Mouse (Mus musculus) kidney, embryonic 16.5 days (tissue): ENCODE measurements at regions not wholly inside any gene's neighbourhood (a gene's known extent, or its start where the extent isn't known, plus 50 kb on each side); places are given as distances from the start of the nearest gene placed in this dataset.

ENCODE experiments used
- ATAC-seq: fragments of 200-750 bp; cut with Nextera tagmentation; 2 replicates; pipeline ENCODE4 v1.8.0; 2017; ENCODE audit warnings: moderate TSS enrichment; ENCODE audit not compliant: low FRiP score, low TSS enrichment
- H3K27ac ChIP-seq: fragments of 300-500 bp; sonication (generic); 2 replicates; pipeline ENCODE4 v1.5.1; 2014; ENCODE audit warnings: low read length
- H3K27me3 ChIP-seq: fragments of 300-500 bp; sonication (generic); 2 replicates; pipeline ENCODE4 v1.6.1; 2014; ENCODE audit warnings: low read length, control low read depth, mixed read lengths; ENCODE audit not compliant: insufficient read depth
- H3K36me3 ChIP-seq: fragments of 300-500 bp; sonication (generic); 2 replicates; pipeline ENCODE4 v1.6.1; 2014; ENCODE audit warnings: low read length, control low read depth, mixed read lengths; ENCODE audit not compliant: insufficient read depth
- H3K4me1 ChIP-seq: fragments of 300-500 bp; sonication (generic); 2 replicates; pipeline ENCODE4 v1.6.1; 2014; ENCODE audit warnings: low read length, control low read depth, mixed read lengths; ENCODE audit not compliant: insufficient read depth
- H3K4me2 ChIP-seq: fragments of 300-500 bp; sonication (generic); replicated peaks from 2 replicates; pipeline ENCODE4 v1.6.1; 2014; ENCODE audit warnings: low read depth, low read length
- H3K4me3 ChIP-seq: fragments of 300-500 bp; sonication (generic); 2 replicates; pipeline ENCODE4 v1.5.1; 2014; ENCODE audit warnings: mild to moderate bottlenecking, low read length
- H3K9ac ChIP-seq: fragments of 300-500 bp; sonication (generic); replicated peaks from 2 replicates; pipeline ENCODE4 v1.6.1; 2014; ENCODE audit warnings: low read length
- H3K9me3 ChIP-seq: fragments of 300-500 bp; sonication (generic); 2 replicates; pipeline ENCODE4 v1.6.1; 2016; ENCODE audit warnings: low read length, control low read depth
- WGBS: fragments of 180-500 bp; shearing (Covaris S2); extraction: QIAGEN DNeasy Blood & Tissue Kit; methylation state at CpG from one replicate; pipeline ENCODE4 v1.1.7; 2014; 5-methylcytosine and 5-hydroxymethylcytosine counted together

DNA sequence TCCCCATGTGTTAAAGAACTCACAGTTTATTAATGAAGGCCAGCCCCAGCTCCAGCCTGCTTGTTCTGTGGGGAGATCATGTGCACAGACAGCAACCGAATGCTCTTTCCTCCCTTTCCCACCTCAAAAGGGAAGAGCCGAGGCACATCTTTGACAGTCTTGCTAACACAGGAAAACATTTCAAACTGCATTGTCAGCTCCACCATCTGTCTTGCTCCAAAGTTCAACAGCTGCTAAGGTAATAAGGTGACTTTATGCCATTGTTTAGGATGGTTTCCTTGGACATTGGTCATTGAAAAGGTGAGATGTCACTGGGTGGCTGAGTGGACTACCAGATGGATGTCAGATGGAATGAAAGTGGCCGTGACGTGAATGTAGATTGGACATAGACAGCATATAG lies 58.0 kb upstream of the Cep85l start:
- no peak overlapping the region for H3K9ac ChIP-seq
- H3K9me3 ChIP-seq: peaks cover 3% of the 10 kb centered on the region; the same call in 1 of the 2 replicates
- ATAC-seq: no peak
- no peaks in the 10 kb centered on the region for H3K36me3 ChIP-seq
- WGBS: 65% methylated on average over 4 of the region's 4 CpGs
- no peaks in the 10 kb centered on the region for H3K27me3 ChIP-seq
- H3K4me1 ChIP-seq: peaks cover 27% of the 10 kb centered on the region
- no peak overlapping the region for H3K4me2 ChIP-seq
- H3K27ac ChIP-seq: no peak overlapping the region
- no peak overlapping the region for H3K4me3 ChIP-seq

DNA sequence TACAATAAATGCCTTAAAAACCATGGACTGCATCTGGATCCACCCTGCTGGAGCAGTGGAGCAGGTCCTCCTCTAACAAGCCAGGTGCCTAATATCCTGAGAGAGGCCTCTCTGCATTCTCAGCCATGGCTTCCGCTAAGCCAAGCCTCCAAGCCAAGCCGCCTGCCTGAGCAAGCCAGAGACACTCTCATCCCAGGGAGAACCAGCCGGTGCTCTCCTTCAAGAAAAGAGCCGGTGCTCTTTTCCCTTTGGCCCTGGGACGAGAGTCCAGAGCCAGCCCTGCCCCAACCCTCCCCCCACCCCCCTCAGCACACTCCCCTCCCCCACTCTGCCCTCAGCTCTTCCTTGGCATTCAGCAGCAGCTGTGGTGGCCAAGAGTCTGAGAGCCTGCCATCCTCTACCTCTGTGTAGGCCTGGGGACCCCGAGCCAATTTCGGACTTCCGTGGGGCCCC lies 56.3 kb upstream of the Cep85l start:
- Histone ChIP-seq H3K9me3 (no peaks in the 10 kb centered on the region), H3K4me2 (no peak overlapping the region), H3K36me3 (no peaks in the 10 kb centered on the region), H3K27ac (0 out of 2 replicates have a peak overlapping the region, but pooled peaks have one; percentile 8), H3K9ac (no peak overlapping the region), H3K27me3 (no peaks in the 10 kb centered on the region), H3K4me1 (peaks cover 27% of the 10 kb centered on the region), H3K4me3 (no peak overlapping the region)
- 70% methylated on average over 8 of the region's 8 CpGs for WGBS
- ATAC-seq: no peak

DNA sequence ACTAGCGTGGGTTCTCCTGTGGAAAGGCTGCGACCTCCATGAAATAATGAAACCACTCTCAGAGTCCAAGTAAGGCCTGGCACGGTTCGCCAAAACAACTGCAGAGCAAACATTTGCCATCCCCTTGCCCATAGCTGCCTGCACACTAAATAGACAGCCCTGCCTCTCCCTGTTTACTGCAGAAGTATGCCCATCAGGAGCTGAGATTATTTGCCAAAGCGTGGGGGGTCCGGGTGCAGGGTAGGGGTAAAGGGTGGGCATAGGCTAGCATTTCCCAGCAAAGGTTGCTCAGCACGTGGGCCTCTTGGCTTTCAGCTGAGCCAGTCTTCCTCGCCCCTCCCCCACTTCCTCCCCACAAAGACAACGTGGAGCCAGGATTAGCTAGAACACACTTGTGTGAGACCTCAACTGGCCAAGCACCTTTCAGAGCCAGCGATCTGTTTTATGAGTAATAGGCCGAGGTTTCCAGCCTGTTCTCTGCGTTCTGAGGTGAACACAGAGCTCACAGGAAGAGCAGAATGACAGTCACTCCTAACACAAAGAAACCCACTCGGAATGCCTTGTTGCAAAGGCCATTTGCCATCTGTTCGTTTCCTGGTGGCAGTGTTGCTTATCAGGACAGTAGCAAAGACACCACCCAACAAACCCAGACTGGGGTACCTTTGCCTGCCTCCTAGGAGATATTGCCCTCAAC lies 55.6 kb upstream of the Cep85l start:
- H3K36me3 ChIP-seq: no peaks in the 10 kb centered on the region
- peak overlapping the region; percentile 95 for H3K27ac ChIP-seq
- H3K9me3 ChIP-seq: no peaks in the 10 kb centered on the region
- WGBS: 31% methylated on average over 14 of the region's 14 CpGs
- H3K4me3 ChIP-seq: no peak overlapping the region
- peaks cover 33% of the 10 kb centered on the region for H3K4me1 ChIP-seq
- peak overlapping the region; percentile 29; the same call in 1 of the 2 replicates for H3K9ac ChIP-seq
- peak; percentile 67 for ATAC-seq
- peak overlapping the region; percentile 33 for H3K4me2 ChIP-seq
- H3K27me3 ChIP-seq: no peaks in the 10 kb centered on the region

DNA sequence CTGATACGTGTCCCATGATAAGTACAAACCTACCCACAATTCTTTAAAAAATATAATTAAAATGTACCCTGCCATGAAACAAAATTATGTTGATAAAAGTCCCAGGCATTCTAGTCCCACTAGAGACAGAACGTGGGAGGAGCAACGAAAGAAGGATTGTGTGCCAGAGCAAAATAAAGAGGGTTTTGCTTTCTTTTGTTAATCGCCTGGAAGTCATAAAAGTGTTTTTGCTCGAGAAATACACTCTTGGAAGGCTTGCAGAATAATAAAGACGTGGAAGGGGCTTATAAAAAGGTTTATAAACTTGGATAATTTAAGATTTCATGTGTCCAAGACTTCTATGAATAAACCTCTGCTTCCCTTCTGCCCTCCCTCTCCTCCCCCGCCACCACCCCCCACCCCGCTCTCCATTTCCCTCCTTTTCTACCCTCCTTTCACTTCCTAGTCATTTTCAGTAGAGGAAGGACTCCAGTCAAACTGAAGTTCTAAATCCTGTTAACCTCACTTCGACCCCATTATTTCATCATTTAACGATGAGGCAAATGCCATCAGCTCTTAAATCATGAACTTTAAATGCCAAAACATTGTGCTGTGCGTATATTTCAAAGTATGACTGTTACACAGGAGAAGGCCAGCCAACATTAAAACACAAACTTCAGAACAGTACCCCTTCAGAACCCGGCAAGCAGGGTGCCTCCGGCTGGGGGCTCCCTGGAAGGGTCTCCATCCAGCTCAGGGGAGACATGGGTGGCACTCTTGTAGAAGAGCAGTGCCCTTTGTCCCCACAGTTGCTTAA lies 54.8 kb upstream of the Cep85l start:
- no peaks in the 10 kb centered on the region for H3K9me3 ChIP-seq
- peak overlapping the region; percentile 33 for H3K4me2 ChIP-seq
- WGBS: 28% methylated on average over 13 of the region's 13 CpGs

DNA sequence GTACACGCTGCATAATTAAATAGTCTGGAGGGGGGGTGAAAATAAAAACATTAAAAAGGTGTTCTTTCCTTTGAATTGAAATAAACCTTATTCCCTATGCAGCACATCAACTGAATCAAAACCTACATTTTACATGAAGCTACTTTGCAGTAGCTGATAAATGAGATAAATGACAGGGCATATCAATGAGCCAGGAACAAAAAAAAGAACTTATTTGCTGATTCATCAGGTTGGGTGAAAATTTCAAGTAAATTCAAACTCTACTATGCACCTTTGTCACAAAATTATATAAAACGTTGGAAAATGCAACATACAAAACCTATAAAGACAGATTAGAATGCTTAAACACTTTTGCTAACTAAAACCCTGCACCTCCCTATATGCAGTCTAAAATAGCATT lies 53.0 kb upstream of the Cep85l start:
- Histone ChIP-seq H3K4me3 (no peak overlapping the region), H3K4me1 (peaks cover 35% of the 10 kb centered on the region), H3K36me3 (no peaks in the 10 kb centered on the region), H3K9ac (no peak overlapping the region), H3K27ac (no peak overlapping the region), H3K9me3 (no peaks in the 10 kb centered on the region), H3K4me2 (no peak overlapping the region), H3K27me3 (no peaks in the 10 kb centered on the region)
- 80% methylated on average over 2 of the region's 2 CpGs for WGBS
- ATAC-seq: no peak

More for the DNA sequence above, 54.8 kb upstream of the Cep85l start:
- H3K27me3 ChIP-seq: no peaks in the 10 kb centered on the region
- no peak overlapping the region for H3K4me3 ChIP-seq
- no peaks in the 10 kb centered on the region for H3K36me3 ChIP-seq
- H3K27ac ChIP-seq: peak overlapping the region; percentile 95
- H3K4me1 ChIP-seq: peaks cover 33% of the 10 kb centered on the region
- H3K9ac ChIP-seq: 0 out of 2 replicates have a peak overlapping the region, but pooled peaks have one; percentile 29
- peak; percentile 66 for ATAC-seq

DNA sequence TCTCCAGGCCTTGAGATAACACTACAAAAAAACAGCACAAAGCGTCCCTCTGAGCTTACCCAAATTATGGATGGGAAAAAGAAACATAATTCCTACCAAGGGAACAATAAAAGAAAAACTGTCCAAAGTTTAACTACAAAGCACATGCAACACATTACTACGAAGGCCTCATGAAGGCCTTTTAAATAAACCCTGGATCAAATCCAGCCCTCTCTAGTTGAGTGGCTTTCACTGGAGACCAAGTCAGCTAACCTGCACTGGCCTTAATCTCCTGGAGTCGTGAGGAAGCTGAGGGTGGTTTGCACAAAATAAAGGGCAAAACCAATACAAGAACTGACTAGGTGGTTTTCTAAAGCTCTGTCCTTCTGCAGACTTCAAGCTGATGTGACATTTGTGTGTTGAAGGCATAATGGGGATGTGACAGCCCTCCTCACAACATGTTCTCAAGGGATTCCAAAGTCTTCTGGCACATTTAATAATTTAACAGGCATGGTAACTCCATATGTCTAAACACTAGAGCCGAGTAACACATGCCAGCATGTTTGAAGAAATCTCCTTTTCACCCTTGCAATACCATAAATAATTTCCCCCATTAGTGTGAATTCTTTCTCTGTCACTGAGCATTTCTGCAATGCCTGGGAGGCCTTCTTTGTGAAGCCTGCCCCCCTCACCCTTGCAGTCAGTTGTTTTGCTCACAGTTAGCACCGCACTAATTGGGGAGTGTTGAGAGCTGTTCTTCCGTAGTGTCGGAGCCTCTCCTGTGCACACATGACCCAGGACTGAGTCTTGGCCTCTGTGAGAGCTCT lies 50.0 kb upstream of the Cep85l start:
- 0 out of 2 replicates have a peak, but pooled peaks have one; percentile 24 for ATAC-seq

More for the DNA sequence above, 50.0 kb upstream of the Cep85l start:
- H3K27ac ChIP-seq: no peak overlapping the region
- no peak overlapping the region for H3K4me2 ChIP-seq
- no peaks in the 10 kb centered on the region for H3K9me3 ChIP-seq
- H3K27me3 ChIP-seq: no peaks in the 10 kb centered on the region
- peaks cover 18% of the 10 kb centered on the region for H3K4me1 ChIP-seq
- H3K36me3 ChIP-seq: no peaks in the 10 kb centered on the region
- 58% methylated on average over 7 of the region's 7 CpGs for WGBS
- no peak overlapping the region for H3K4me3 ChIP-seq
- H3K9ac ChIP-seq: no peak overlapping the region
